Mouse (Mus musculus): ENCODE measurements around the gene Kif5a. TPM values are rescaled to one million over a fixed set of nuclear protein-coding genes. Genes with fewer than 3 reads are reported as not detected.

Kif5a gene
- polyA plus RNA-seq, 1 experiment from 2014 or later: 117 TPM

- H3K9me3 ChIP-seq (ENCODE audit: control insufficient read depth, low read length): no peaks in the 10 kb centered on the region
- H3K27me3 ChIP-seq (ENCODE audit: control insufficient read depth, insufficient read depth, low read length): no peaks in the 10 kb centered on the region
- WGBS: 57% methylated on average over 12 of the region's 12 CpGs
- H3K4me2 ChIP-seq (ENCODE audit: low read depth, low read length): 0 out of 2 replicates have a peak overlapping the region, but pooled peaks have one; percentile 21
- H3K36me3 ChIP-seq (ENCODE audit: control insufficient read depth, insufficient read depth, low read length): peaks cover 43% of the 10 kb centered on the region
- H3K9ac ChIP-seq (replicated peaks; ENCODE audit: low read depth, low read length): peak overlapping the region; percentile 22; the same call in 1 of the 2 replicates
- H3K27ac ChIP-seq (ENCODE audit: low read depth, low read length): no peak overlapping the region
- peaks cover 22% of the 10 kb centered on the region for H3K4me1 ChIP-seq (ENCODE audit: control insufficient read depth, insufficient read depth, low read length)
- no peak overlapping the region for H3K4me3 ChIP-seq (ENCODE audit: low read depth, low read length)
- ATAC-seq (ENCODE audit: low read depth): no peak
These were observed 5.9 kb upstream of the Kif5a start for GRCm38 (mm10) chr10:127269036-127269435.

GRCm38 (mm10) chr10:127268401-127268800, 5.3 kb upstream of the Kif5a start:
- peak overlapping the region; percentile 57; the same call in 1 of the 2 replicates for H3K27ac ChIP-seq (ENCODE audit: low read depth, low read length)

GRCm38 (mm10) chr10:127267318-127267717, 4.2 kb upstream of the Kif5a start:
- no peaks in the 10 kb centered on the region for H3K9me3 ChIP-seq (ENCODE audit: control insufficient read depth, low read length)
- ATAC-seq (ENCODE audit: low read depth): no peak
- H3K4me1 ChIP-seq (ENCODE audit: control insufficient read depth, insufficient read depth, low read length): peaks cover 22% of the 10 kb centered on the region
- H3K27ac ChIP-seq (ENCODE audit: low read depth, low read length): no peak overlapping the region
- H3K4me2 ChIP-seq (ENCODE audit: low read depth, low read length): peak overlapping the region; percentile 93
- 70% methylated on average over 5 of the region's 5 CpGs for WGBS
- peaks cover 27% of the 10 kb centered on the region for H3K36me3 ChIP-seq (ENCODE audit: control insufficient read depth, insufficient read depth, low read length)
- peak overlapping the region; percentile 99 for H3K4me3 ChIP-seq (ENCODE audit: low read depth, low read length)
- no peaks in the 10 kb centered on the region for H3K27me3 ChIP-seq (ENCODE audit: control insufficient read depth, insufficient read depth, low read length)
- H3K9ac ChIP-seq (replicated peaks; ENCODE audit: low read depth, low read length): peak overlapping the region; percentile 99

More at GRCm38 (mm10) chr10:127268401-127268800, 5.3 kb upstream of the Kif5a start:
- no peak for ATAC-seq (ENCODE audit: low read depth)
- Histone ChIP-seq H3K4me1 (ENCODE audit: control insufficient read depth, insufficient read depth, low read length) (peaks cover 22% of the 10 kb centered on the region), H3K27me3 (ENCODE audit: control insufficient read depth, insufficient read depth, low read length) (no peaks in the 10 kb centered on the region), H3K4me2 (ENCODE audit: low read depth, low read length) (peak overlapping the region; percentile 11; the same call in 1 of the 2 replicates), H3K36me3 (ENCODE audit: control insufficient read depth, insufficient read depth, low read length) (peaks cover 37% of the 10 kb centered on the region), H3K9me3 (ENCODE audit: control insufficient read depth, low read length) (no peaks in the 10 kb centered on the region), H3K9ac (replicated peaks; ENCODE audit: low read depth, low read length) (peak overlapping the region; percentile 22; the same call in 1 of the 2 replicates), H3K4me3 (ENCODE audit: low read depth, low read length) (no peak overlapping the region)
- WGBS: 85% methylated on average over 5 of the region's 5 CpGs

GRCm38 (mm10) chr10:127266112-127267091, 3.3 kb upstream of the Kif5a start, which contains the start of gene Dctn2:
TSS of gene Dctn2 (plus strand) at chr10:127266368.
- peak; percentile 93 for ATAC-seq (ENCODE audit: low read depth)
- H3K27me3 ChIP-seq (ENCODE audit: control insufficient read depth, insufficient read depth, low read length): no peaks in the 10 kb centered on the region
- H3K4me3 ChIP-seq (ENCODE audit: low read depth, low read length): peak within 1 kb of the TSS; percentile 99
- peak within 1 kb of the TSS; percentile 93 for H3K4me2 ChIP-seq (ENCODE audit: low read depth, low read length)
- H3K9ac ChIP-seq (replicated peaks; ENCODE audit: low read depth, low read length): peak within 1 kb of the TSS; percentile 99
- H3K27ac ChIP-seq (ENCODE audit: low read depth, low read length): peak within 1 kb of the TSS; percentile 90
- H3K4me1 ChIP-seq (ENCODE audit: control insufficient read depth, insufficient read depth, low read length): peaks cover 27% of the 10 kb centered on the region
- H3K9me3 ChIP-seq (ENCODE audit: control insufficient read depth, low read length): no peaks in the 10 kb centered on the region
- under 1% methylated on average over 70 of the region's 70 CpGs for WGBS
- peaks cover 19% of the 10 kb centered on the region for H3K36me3 ChIP-seq (ENCODE audit: control insufficient read depth, insufficient read depth, low read length)

GRCm38 (mm10) chr10:127265727-127266111, 2.6 kb upstream of the Kif5a start:
- peaks cover 34% of the 10 kb centered on the region for H3K4me1 ChIP-seq (ENCODE audit: control insufficient read depth, insufficient read depth, low read length)
- H3K9ac ChIP-seq (replicated peaks; ENCODE audit: low read depth, low read length): peak overlapping the region; percentile 99; the same call in 1 of the 2 replicates
- H3K36me3 ChIP-seq (ENCODE audit: control insufficient read depth, insufficient read depth, low read length): peaks cover 12% of the 10 kb centered on the region
- ATAC-seq (ENCODE audit: low read depth): no peak; the same call in 1 of the 2 replicates
- peak overlapping the region; percentile 93; the same call in 1 of the 2 replicates for H3K4me2 ChIP-seq (ENCODE audit: low read depth, low read length)
- peak overlapping the region; percentile 99 for H3K4me3 ChIP-seq (ENCODE audit: low read depth, low read length)
- H3K27ac ChIP-seq (ENCODE audit: low read depth, low read length): no peak overlapping the region
- no peaks in the 10 kb centered on the region for H3K9me3 ChIP-seq (ENCODE audit: control insufficient read depth, low read length)
- 32% methylated on average over 4 of the region's 4 CpGs for WGBS
- H3K27me3 ChIP-seq (ENCODE audit: control insufficient read depth, insufficient read depth, low read length): no peaks in the 10 kb centered on the region

GRCm38 (mm10) chr10:127264971-127265370, 1.8 kb upstream of the Kif5a start:
- no peak for ATAC-seq (ENCODE audit: low read depth)
- no peaks in the 10 kb centered on the region for H3K27me3 ChIP-seq (ENCODE audit: control insufficient read depth, insufficient read depth, low read length)
- 69% methylated on average over 4 of the region's 4 CpGs for WGBS
- no peak overlapping the region for H3K4me3 ChIP-seq (ENCODE audit: low read depth, low read length)
- no peak overlapping the region for H3K27ac ChIP-seq (ENCODE audit: low read depth, low read length)
- H3K9ac ChIP-seq (replicated peaks; ENCODE audit: low read depth, low read length): no peak overlapping the region
- no peaks in the 10 kb centered on the region for H3K9me3 ChIP-seq (ENCODE audit: control insufficient read depth, low read length)
- no peak overlapping the region for H3K4me2 ChIP-seq (ENCODE audit: low read depth, low read length)
- peaks cover 41% of the 10 kb centered on the region for H3K4me1 ChIP-seq (ENCODE audit: control insufficient read depth, insufficient read depth, low read length)
- peaks cover 5% of the 10 kb centered on the region; the same call in 1 of the 2 replicates for H3K36me3 ChIP-seq (ENCODE audit: control insufficient read depth, insufficient read depth, low read length)

GRCm38 (mm10) chr10:127264336-127264735, 1.2 kb upstream of the Kif5a start:
- H3K36me3 ChIP-seq (ENCODE audit: control insufficient read depth, insufficient read depth, low read length): peaks cover 4% of the 10 kb centered on the region; the same call in 1 of the 2 replicates
- 75% methylated on average over 8 of the region's 8 CpGs for WGBS
- no peak for ATAC-seq (ENCODE audit: low read depth)
- no peak overlapping the region for H3K27ac ChIP-seq (ENCODE audit: low read depth, low read length)
- no peak overlapping the region for H3K4me3 ChIP-seq (ENCODE audit: low read depth, low read length)
- no peak overlapping the region for H3K4me2 ChIP-seq (ENCODE audit: low read depth, low read length)
- no peaks in the 10 kb centered on the region for H3K9me3 ChIP-seq (ENCODE audit: control insufficient read depth, low read length)
- H3K9ac ChIP-seq (replicated peaks; ENCODE audit: low read depth, low read length): no peak overlapping the region
- peaks cover 46% of the 10 kb centered on the region for H3K4me1 ChIP-seq (ENCODE audit: control insufficient read depth, insufficient read depth, low read length)
- H3K27me3 ChIP-seq (ENCODE audit: control insufficient read depth, insufficient read depth, low read length): no peaks in the 10 kb centered on the region

GRCm38 (mm10) chr10:127263631-127264030, 483 bp upstream of the Kif5a start:
- no peak overlapping the region; the same call in 1 of the 2 replicates for H3K9ac ChIP-seq (replicated peaks; ENCODE audit: low read depth, low read length)
- H3K27ac ChIP-seq (ENCODE audit: low read depth, low read length): peak overlapping the region; percentile 39; the same call in 1 of the 2 replicates
- H3K9me3 ChIP-seq (ENCODE audit: control insufficient read depth, low read length): no peaks in the 10 kb centered on the region
- no peak for ATAC-seq (ENCODE audit: low read depth)
- H3K36me3 ChIP-seq (ENCODE audit: control insufficient read depth, insufficient read depth, low read length): peaks cover 4% of the 10 kb centered on the region; the same call in 1 of the 2 replicates
- H3K27me3 ChIP-seq (ENCODE audit: control insufficient read depth, insufficient read depth, low read length): no peaks in the 10 kb centered on the region
- H3K4me2 ChIP-seq (ENCODE audit: low read depth, low read length): peak overlapping the region; percentile 85
- WGBS: 20% methylated on average over 3 of the region's 3 CpGs
- H3K4me3 ChIP-seq (ENCODE audit: low read depth, low read length): no peak overlapping the region
- peaks cover 48% of the 10 kb centered on the region for H3K4me1 ChIP-seq (ENCODE audit: control insufficient read depth, insufficient read depth, low read length)
